Mouse (Mus musculus): ENCODE measurements at regions not wholly inside any gene's neighbourhood (a gene's known extent, or its start where the extent isn't known, plus 50 kb on each side); places are given as distances from the start of the nearest gene placed in this dataset.

- no peak overlapping the region for H3K4me3 ChIP-seq
- H3K27ac ChIP-seq, result no peak overlapping the region
- no peaks in the 10 kb centered on the region for H3K36me3 ChIP-seq
- H3K27me3 ChIP-seq, result no peaks in the 10 kb centered on the region
- H3K9ac ChIP-seq, result no peak overlapping the region
- 81% methylated on average over 6 of the region's 6 CpGs for WGBS
- no peak overlapping the region for H3K4me2 ChIP-seq
- no peaks in the 10 kb centered on the region for H3K9me3 ChIP-seq
- ATAC-seq (ENCODE audit: insufficient number of reproducible peaks, low FRiP score, low TSS enrichment, low read depth), result no peak
- H3K4me1 ChIP-seq, result no peaks in the 10 kb centered on the region
Observed at GRCm38 (mm10) chr8:113066170-113066708, 496.4 kb downstream of the Cntnap4 start.

- Histone ChIP-seq H3K36me3 (no peaks in the 10 kb centered on the region), H3K9ac (no peak overlapping the region), H3K27ac (no peak overlapping the region), H3K4me2 (no peak overlapping the region), H3K9me3 (no peaks in the 10 kb centered on the region), H3K4me3 (no peak overlapping the region), H3K27me3 (no peaks in the 10 kb centered on the region), H3K4me1 (no peaks in the 10 kb centered on the region)
- WGBS, result 84% methylated on average over 2 of the region's 2 CpGs
- no peak for ATAC-seq (ENCODE audit: insufficient number of reproducible peaks, low FRiP score, low TSS enrichment, low read depth)
Observed at GRCm38 (mm10) chr8:113083976-113084375, 514.1 kb downstream of the Cntnap4 start.

- H3K4me2 ChIP-seq, result no peak overlapping the region
- H3K36me3 ChIP-seq, result no peaks in the 10 kb centered on the region
- no peaks in the 10 kb centered on the region for H3K4me1 ChIP-seq
- no peaks in the 10 kb centered on the region for H3K27me3 ChIP-seq
- no peak overlapping the region for H3K9ac ChIP-seq
- no peak for ATAC-seq (ENCODE audit: insufficient number of reproducible peaks, low FRiP score, low TSS enrichment, low read depth)
- H3K9me3 ChIP-seq, result no peaks in the 10 kb centered on the region
- no peak overlapping the region for H3K4me3 ChIP-seq
- no peak overlapping the region for H3K27ac ChIP-seq
- 76% methylated on average over 1 of the region's 1 CpGs for WGBS
Observed at GRCm38 (mm10) chr8:113087586-113087985, 517.7 kb downstream of the Cntnap4 start.

- ATAC-seq (ENCODE audit: insufficient number of reproducible peaks, low FRiP score, low TSS enrichment, low read depth), result no peak
- no peaks in the 10 kb centered on the region for H3K27me3 ChIP-seq
Observed at GRCm38 (mm10) chr8:113111665-113112064, 523.7 kb upstream of the Mon1b start.

GRCm38 (mm10) chr8:113114165-113114700 lies 521.2 kb upstream of the Mon1b start:
- H3K36me3 ChIP-seq, result no peaks in the 10 kb centered on the region
- H3K4me1 ChIP-seq, result no peaks in the 10 kb centered on the region
- H3K27ac ChIP-seq, result no peak overlapping the region
- no peaks in the 10 kb centered on the region for H3K9me3 ChIP-seq
- 53% methylated on average over 3 of the region's 3 CpGs for WGBS
- no peak overlapping the region for H3K4me3 ChIP-seq
- H3K4me2 ChIP-seq, result no peak overlapping the region
- no peak for ATAC-seq (ENCODE audit: insufficient number of reproducible peaks, low FRiP score, low TSS enrichment, low read depth)
- H3K27me3 ChIP-seq, result no peaks in the 10 kb centered on the region
- no peak overlapping the region for H3K9ac ChIP-seq

More at GRCm38 (mm10) chr8:113111665-113112064, 523.7 kb upstream of the Mon1b start:
- H3K4me1 ChIP-seq, result no peaks in the 10 kb centered on the region
- no peaks in the 10 kb centered on the region for H3K9me3 ChIP-seq
- no peak overlapping the region for H3K4me2 ChIP-seq
- 59% methylated on average over 6 of the region's 6 CpGs for WGBS
- H3K4me3 ChIP-seq, result no peak overlapping the region
- no peak overlapping the region for H3K9ac ChIP-seq
- no peaks in the 10 kb centered on the region for H3K36me3 ChIP-seq
- H3K27ac ChIP-seq, result no peak overlapping the region

GRCm38 (mm10) chr8:113117241-113117640 lies 518.1 kb upstream of the Mon1b start:
- Histone ChIP-seq H3K9me3 (no peaks in the 10 kb centered on the region), H3K27ac (no peak overlapping the region), H3K4me2 (no peak overlapping the region), H3K36me3 (no peaks in the 10 kb centered on the region), H3K27me3 (no peaks in the 10 kb centered on the region), H3K9ac (no peak overlapping the region), H3K4me1 (no peaks in the 10 kb centered on the region), H3K4me3 (no peak overlapping the region)
- WGBS, result 77% methylated on average over 9 of the region's 9 CpGs
- ATAC-seq (ENCODE audit: insufficient number of reproducible peaks, low FRiP score, low TSS enrichment, low read depth), result no peak

- no peak for ATAC-seq (ENCODE audit: insufficient number of reproducible peaks, low FRiP score, low TSS enrichment, low read depth)
- no peak overlapping the region for H3K4me2 ChIP-seq
- WGBS, result 63% methylated on average over 6 of the region's 6 CpGs
- H3K36me3 ChIP-seq, result no peaks in the 10 kb centered on the region
- no peak overlapping the region for H3K4me3 ChIP-seq
- H3K4me1 ChIP-seq, result no peaks in the 10 kb centered on the region
- no peak overlapping the region for H3K9ac ChIP-seq
- H3K27ac ChIP-seq, result no peak overlapping the region
- no peaks in the 10 kb centered on the region for H3K9me3 ChIP-seq
- H3K27me3 ChIP-seq, result no peaks in the 10 kb centered on the region
Observed at GRCm38 (mm10) chr8:113125586-113125985, 509.8 kb upstream of the Mon1b start.

- H3K9ac ChIP-seq, result no peak overlapping the region
- no peak overlapping the region for H3K27ac ChIP-seq
- H3K9me3 ChIP-seq, result no peaks in the 10 kb centered on the region
- H3K27me3 ChIP-seq, result no peaks in the 10 kb centered on the region
- H3K4me1 ChIP-seq, result no peaks in the 10 kb centered on the region
- no peak for ATAC-seq (ENCODE audit: insufficient number of reproducible peaks, low FRiP score, low TSS enrichment, low read depth)
- no peak overlapping the region for H3K4me2 ChIP-seq
- no peaks in the 10 kb centered on the region for H3K36me3 ChIP-seq
- no peak overlapping the region for H3K4me3 ChIP-seq
Observed at GRCm38 (mm10) chr8:113137361-113137760, 498.0 kb upstream of the Mon1b start.

GRCm38 (mm10) chr8:113140021-113140420 lies 495.4 kb upstream of the Mon1b start:
- H3K9me3 ChIP-seq, result no peaks in the 10 kb centered on the region
- H3K9ac ChIP-seq, result no peak overlapping the region
- ATAC-seq (ENCODE audit: insufficient number of reproducible peaks, low FRiP score, low TSS enrichment, low read depth), result no peak
- no peaks in the 10 kb centered on the region for H3K36me3 ChIP-seq
- no peak overlapping the region for H3K27ac ChIP-seq
- no peaks in the 10 kb centered on the region for H3K4me1 ChIP-seq
- no peaks in the 10 kb centered on the region for H3K27me3 ChIP-seq
- 86% methylated on average over 1 of the region's 1 CpGs for WGBS
- no peak overlapping the region for H3K4me3 ChIP-seq
- H3K4me2 ChIP-seq, result no peak overlapping the region

- H3K9ac ChIP-seq, result no peak overlapping the region
- no peaks in the 10 kb centered on the region for H3K36me3 ChIP-seq
- no peak for ATAC-seq (ENCODE audit: insufficient number of reproducible peaks, low FRiP score, low TSS enrichment, low read depth)
- no peaks in the 10 kb centered on the region for H3K9me3 ChIP-seq
- H3K4me2 ChIP-seq, result no peak overlapping the region
- no peaks in the 10 kb centered on the region for H3K4me1 ChIP-seq
- H3K4me3 ChIP-seq, result no peak overlapping the region
- H3K27me3 ChIP-seq, result no peaks in the 10 kb centered on the region
- 96% methylated on average over 1 of the region's 1 CpGs for WGBS
- no peak overlapping the region for H3K27ac ChIP-seq
Observed at GRCm38 (mm10) chr8:113141131-113141530, 494.3 kb upstream of the Mon1b start.

GRCm38 (mm10) chr8:113176591-113176990 lies 458.8 kb upstream of the Mon1b start:
- Histone ChIP-seq H3K9ac (no peak overlapping the region), H3K27ac (no peak overlapping the region), H3K36me3 (no peaks in the 10 kb centered on the region), H3K4me1 (no peaks in the 10 kb centered on the region), H3K4me3 (no peak overlapping the region), H3K4me2 (no peak overlapping the region), H3K27me3 (no peaks in the 10 kb centered on the region), H3K9me3 (no peaks in the 10 kb centered on the region)
- no peak for ATAC-seq (ENCODE audit: insufficient number of reproducible peaks, low FRiP score, low TSS enrichment, low read depth)
- 72% methylated on average over 1 of the region's 1 CpGs for WGBS

GRCm38 (mm10) chr8:113183186-113183585 lies 452.2 kb upstream of the Mon1b start:
- no peak for ATAC-seq (ENCODE audit: insufficient number of reproducible peaks, low FRiP score, low TSS enrichment, low read depth)
- Histone ChIP-seq H3K27ac (no peak overlapping the region), H3K36me3 (no peaks in the 10 kb centered on the region), H3K4me1 (no peaks in the 10 kb centered on the region), H3K4me3 (no peak overlapping the region), H3K9ac (no peak overlapping the region), H3K9me3 (no peaks in the 10 kb centered on the region), H3K27me3 (no peaks in the 10 kb centered on the region), H3K4me2 (no peak overlapping the region)
- 44% methylated on average over 2 of the region's 2 CpGs for WGBS

- H3K27me3 ChIP-seq, result no peaks in the 10 kb centered on the region
- WGBS, result 75% methylated on average over 1 of the region's 1 CpGs
- no peak for ATAC-seq (ENCODE audit: insufficient number of reproducible peaks, low FRiP score, low TSS enrichment, low read depth)
- H3K9ac ChIP-seq, result no peak overlapping the region
- H3K4me2 ChIP-seq, result no peak overlapping the region
- H3K4me3 ChIP-seq, result no peak overlapping the region
- H3K9me3 ChIP-seq, result no peaks in the 10 kb centered on the region
- no peaks in the 10 kb centered on the region for H3K36me3 ChIP-seq
- H3K27ac ChIP-seq, result no peak overlapping the region
- no peaks in the 10 kb centered on the region for H3K4me1 ChIP-seq
Observed at GRCm38 (mm10) chr8:113190537-113190936, 444.9 kb upstream of the Mon1b start.

All from limb, embryonic 15.5 days (tissue).